Mouse (Mus musculus) C2C12 (cell line): ENCODE results near the gene Pex6. TPM values are rescaled to one million over a fixed set of nuclear protein-coding genes. Genes with fewer than 3 reads are reported as not detected.

Source experiments
- H3K27me3 ChIP-seq: one replicate; pipeline ENCODE4 v1.6.1; 2011; ENCODE audit not compliant: control insufficient read depth, insufficient read depth, insufficient read length
- H3K36me3 ChIP-seq: one replicate; pipeline ENCODE4 v1.6.1; 2011; ENCODE audit not compliant: control insufficient read depth, insufficient read depth
- H3K4me3 ChIP-seq: one replicate; pipeline ENCODE4 v1.5.1; 2011; ENCODE audit warnings: mild to moderate bottlenecking, control low read depth; ENCODE audit not compliant: poor library complexity, insufficient read depth, severe bottlenecking
- H3K79me2 ChIP-seq: one replicate; pipeline ENCODE4 v1.6.1; 2011; ENCODE audit not compliant: control insufficient read depth, insufficient read depth
- H3K79me3 ChIP-seq: one replicate; pipeline ENCODE4 v1.6.1; 2011; ENCODE audit warnings: low read depth, control low read depth
- H3ac ChIP-seq: one replicate; pipeline ENCODE3; 2011; ENCODE audit warnings: low read depth; ENCODE audit not compliant: control insufficient read depth, insufficient read length
- CEBPB ChIP-seq: IDR thresholded peaks from one replicate; pipeline ENCODE4 v1.6.1; 2011; ENCODE audit warnings: low read depth, mild to moderate bottlenecking, control low read depth, moderate library complexity
- CTCF ChIP-seq: IDR thresholded peaks from one replicate; pipeline ENCODE4 v1.5.1; 2011; ENCODE audit not compliant: control insufficient read depth, insufficient read depth, insufficient read length
- FOSL1 ChIP-seq: IDR thresholded peaks from one replicate; pipeline ENCODE4 v1.8.0; 2011; ENCODE audit warnings: mild to moderate bottlenecking, low read length; ENCODE audit not compliant: poor library complexity, insufficient read depth, severe bottlenecking
- MAX ChIP-seq: IDR thresholded peaks from one replicate; pipeline ENCODE4 v1.6.1; 2011; ENCODE audit warnings: mild to moderate bottlenecking, control low read depth
- MYOD1 ChIP-seq: IDR thresholded peaks from one replicate; pipeline ENCODE4 v1.6.1; 2011; ENCODE audit warnings: low read depth; ENCODE audit not compliant: control insufficient read depth, insufficient read length
- MYOG ChIP-seq: IDR thresholded peaks from one replicate; pipeline ENCODE4 v1.6.1; 2011; ENCODE audit not compliant: control insufficient read depth, insufficient read length; ENCODE audit errors: extremely low read depth
- USF1 ChIP-seq: IDR thresholded peaks from one replicate; pipeline ENCODE4 v1.6.1; 2011; ENCODE audit warnings: low read depth, mild to moderate bottlenecking, control low read depth, moderate library complexity
- polyA plus RNA-seq: library from polyadenylated mRNA; unstranded; fragments of >200 nt; fragmentation: generic; extraction: Trizol; gene quantifications from one replicate; pipeline ENCODE4 v1.2.1, GENCODE M21; 2012; ENCODE audit warnings: missing spikeins

Pex6 gene
- polyA plus RNA-seq, 1 experiment: 24.7 TPM

GRCm38 (mm10) chr17:46674530-46675283, 36.6 kb upstream of the Pex6 start:
- peak overlapping the region; percentile 6 for H3K4me3 ChIP-seq
- peaks cover 54% of the 10 kb centered on the region for H3K36me3 ChIP-seq
- peak overlapping the region; percentile 62 for H3ac ChIP-seq
- H3K79me2 ChIP-seq: peaks cover 62% of the 10 kb centered on the region
- H3K27me3 ChIP-seq: no peaks in the 10 kb centered on the region
- peaks cover 38% of the 10 kb centered on the region for H3K79me3 ChIP-seq
- TF ChIP-seq FOSL1 (no peak), MYOD1 (no peak), MYOG (no peak), USF1 (no peak), CEBPB (no peak), CTCF (no peak), MAX (no peak)

GRCm38 (mm10) chr17:46678416-46678815, 32.8 kb upstream of the Pex6 start, which contains the start of gene Mea1:
Mea1 (plus strand) TSS chr17:46678793.
- Histone ChIP-seq H3K27me3 (no peaks in the 10 kb centered on the region), H3K79me2 (peaks cover 52% of the 10 kb centered on the region), H3ac (no peak within 1 kb of the TSS), H3K4me3 (peak within 1 kb of the TSS; percentile 91), H3K79me3 (peaks cover 23% of the 10 kb centered on the region), H3K36me3 (peaks cover 37% of the 10 kb centered on the region)
- TF ChIP-seq CTCF: no peak
- TF ChIP-seq MYOG: no peak
- no peak for TF ChIP-seq MAX
- no peak for TF ChIP-seq USF1

GRCm38 (mm10) chr17:46678911-46679310, 32.4 kb upstream of the Pex6 start:
- Histone ChIP-seq H3K4me3 (no peak overlapping the region), H3K27me3 (no peaks in the 10 kb centered on the region), H3K36me3 (peaks cover 42% of the 10 kb centered on the region), H3ac (no peak overlapping the region), H3K79me2 (peaks cover 47% of the 10 kb centered on the region), H3K79me3 (peaks cover 19% of the 10 kb centered on the region)
- no peak for TF ChIP-seq FOSL1
- TF ChIP-seq MYOD1: no peak
- TF ChIP-seq CEBPB: no peak
- no peak for TF ChIP-seq MAX
- TF ChIP-seq CTCF: no peak
- TF ChIP-seq USF1: no peak
- TF ChIP-seq MYOG: no peak

- no peak for TF ChIP-seq USF1
- no peak for TF ChIP-seq MAX
- no peak for TF ChIP-seq CEBPB
- no peak for TF ChIP-seq FOSL1
- TF ChIP-seq MYOG: no peak
- TF ChIP-seq CTCF: no peak
- TF ChIP-seq MYOD1: no peak
- no peaks in the 10 kb centered on the region for H3K27me3 ChIP-seq
- H3K4me3 ChIP-seq: peak overlapping the region; percentile 91
- peaks cover 19% of the 10 kb centered on the region for H3K79me3 ChIP-seq
- peaks cover 47% of the 10 kb centered on the region for H3K79me2 ChIP-seq
- H3ac ChIP-seq: peak overlapping the region; percentile 68
- peaks cover 46% of the 10 kb centered on the region for H3K36me3 ChIP-seq
Measured at GRCm38 (mm10) chr17:46679843-46680759, 31.2 kb upstream of the Pex6 start.

- Histone ChIP-seq H3K27me3 (no peaks in the 10 kb centered on the region), H3K4me3 (peak within 1 kb of the TSS; percentile 91), H3K36me3 (peaks cover 45% of the 10 kb centered on the region), H3K79me2 (peaks cover 47% of the 10 kb centered on the region), H3ac (peak within 1 kb of the TSS; percentile 68), H3K79me3 (peaks cover 19% of the 10 kb centered on the region)
- TF ChIP-seq CEBPB: peak; percentile 32
- TF ChIP-seq CTCF: no peak
- no peak for TF ChIP-seq USF1
- peak; percentile 10 for TF ChIP-seq MAX
Measured at GRCm38 (mm10) chr17:46680760-46681373, 30.4 kb upstream of the Pex6 start, which contains the start of gene Klhdc3. Klhdc3 (minus strand) TSS chr17:46680914.
